Mouse (Mus musculus) olfactory bulb, adult 2 months (tissue): Measurements from ENCODE around the gene Nrip3.

Source experiments
- CTCF ChIP-seq: fragments of 200-500 bp; IDR thresholded peaks from 2 replicates; pipeline ENCODE4 v1.5.1; 2012; ENCODE audit warnings: low read depth, mild to moderate bottlenecking, low read length, moderate library complexity; ENCODE audit not compliant: insufficient read depth
- POLR2A ChIP-seq: fragments of 200-500 bp; IDR thresholded peaks from 2 replicates; pipeline ENCODE4 v1.6.1; 2012; ENCODE audit warnings: mild to moderate bottlenecking, low read depth, low read length, moderate library complexity; ENCODE audit not compliant: insufficient read depth

DNA sequence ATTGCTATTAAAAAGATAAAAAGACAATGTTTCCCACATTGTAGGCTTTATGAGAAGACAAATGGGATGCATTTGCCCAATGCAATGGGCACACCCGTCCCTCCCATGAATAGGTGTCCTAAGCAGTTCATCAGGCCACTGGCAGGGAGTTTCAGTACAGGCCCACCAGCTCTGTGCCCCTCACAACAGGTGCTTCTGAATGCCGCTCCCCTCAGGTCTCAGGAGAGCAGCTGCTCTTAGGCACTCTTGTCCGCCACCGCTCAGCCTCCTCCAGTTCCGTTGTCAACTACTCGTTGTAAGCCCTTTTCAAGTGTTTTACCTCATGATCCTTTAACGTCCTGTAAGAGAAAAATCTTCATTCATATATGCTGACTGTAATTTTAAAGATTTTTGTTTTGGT is 69.6 kb downstream of the Nrip3 start:
- no peak for TF ChIP-seq POLR2A
- no peak for TF ChIP-seq CTCF
